Mouse (Mus musculus): ENCODE data around the gene Bpnt1.
"Not testable (repeated sequence)": the region's sequence is repeated elsewhere in the genome, so short reads cannot be mapped to it uniquely, and the experiment has no call there.

The Bpnt1 gene

GRCm38 (mm10) chr1:185331983-185332430 lies at the start of gene Bpnt1:
Gene Bpnt1 (plus strand): TSS chr1:185332149.
- ATAC-seq (ENCODE audit: low TSS enrichment): peak; percentile 87

DNA sequence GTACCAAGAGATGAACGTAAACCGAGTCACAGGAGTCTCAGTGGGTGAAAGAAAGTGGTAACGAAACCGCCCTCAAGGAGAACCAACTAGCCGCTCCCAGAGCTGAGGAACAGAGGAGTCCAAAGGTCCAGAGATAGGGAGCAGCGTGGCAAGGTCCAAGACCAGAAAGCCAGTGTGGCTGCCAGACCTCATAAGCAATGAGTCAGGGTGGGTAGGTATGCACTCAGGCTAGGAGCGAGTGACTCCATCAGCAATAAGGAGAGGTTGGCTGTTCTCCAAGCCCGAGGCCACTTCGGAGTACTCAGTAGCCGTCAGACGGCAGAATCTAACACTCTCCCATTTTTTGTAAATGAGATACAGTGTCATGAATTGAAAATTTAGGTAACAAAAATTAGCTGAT lies 49.1 kb upstream of the Bpnt1 start:
- no peak for ATAC-seq (ENCODE audit: low TSS enrichment)

DNA sequence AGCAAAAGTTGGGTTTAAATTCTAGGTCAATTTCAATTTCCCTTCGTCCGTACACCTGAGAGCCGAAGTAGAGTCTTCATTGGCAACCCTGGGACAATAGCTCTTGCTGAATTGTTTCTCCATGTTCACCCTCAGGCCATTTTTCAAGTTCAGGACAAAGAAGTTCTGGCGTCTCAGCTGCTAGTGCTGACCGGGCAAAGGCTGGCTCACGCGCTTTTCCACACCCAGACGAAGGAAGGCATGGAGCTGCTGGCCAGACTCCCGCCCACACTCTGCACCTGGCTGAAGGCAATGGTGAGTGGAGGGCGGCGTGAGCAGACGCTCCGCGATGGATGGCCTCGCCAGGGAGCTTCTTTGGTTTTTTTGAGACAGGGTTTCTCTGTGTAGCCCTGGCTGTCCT lies 48.7 kb upstream of the Bpnt1 start:
- no peak for ATAC-seq (ENCODE audit: low TSS enrichment)

DNA sequence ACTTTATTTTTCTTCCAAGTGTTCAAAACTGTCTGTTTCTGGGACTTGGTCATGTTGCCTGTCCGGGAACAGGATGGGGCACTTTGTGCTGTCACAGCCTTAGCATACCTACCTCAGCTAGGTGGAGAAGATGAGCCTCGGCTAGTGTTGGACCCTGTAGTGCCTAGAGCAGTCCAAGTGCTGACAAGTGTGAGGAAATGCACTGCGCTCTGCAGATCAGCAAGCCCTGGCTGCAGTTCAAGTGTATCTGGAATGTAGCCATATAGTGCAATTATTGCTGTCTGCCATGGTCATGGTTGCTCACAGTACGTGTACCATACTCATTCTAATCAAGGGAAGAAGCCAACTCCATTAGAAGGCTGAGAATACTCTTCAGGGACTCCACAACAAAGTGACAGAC lies 47.2 kb upstream of the Bpnt1 start:
- 0 out of 2 replicates have a peak, but pooled peaks have one; percentile 7 for ATAC-seq (ENCODE audit: low TSS enrichment)

GRCm38 (mm10) chr1:185285171-185285570 lies 46.8 kb upstream of the Bpnt1 start:
- ATAC-seq (ENCODE audit: low TSS enrichment): no peak

DNA sequence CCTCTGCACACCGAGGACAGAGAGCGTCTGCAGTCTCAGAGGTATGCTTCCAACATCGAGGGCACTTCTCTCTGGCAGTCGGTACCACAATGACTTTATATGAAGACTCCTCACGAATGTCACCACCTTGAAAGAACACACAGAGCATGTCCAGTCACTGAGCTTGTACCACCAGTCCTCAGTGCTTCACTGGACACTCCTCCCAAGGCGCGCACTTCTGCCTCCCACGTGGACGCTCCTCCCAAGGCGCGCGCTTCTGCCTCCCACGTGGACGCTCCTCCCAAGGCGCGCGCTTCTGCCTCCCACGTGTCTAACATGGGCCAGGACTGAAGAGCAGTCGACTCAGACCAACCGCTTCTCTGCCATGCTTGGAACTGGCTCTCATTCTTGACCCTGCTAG lies 44.9 kb upstream of the Bpnt1 start:
- ATAC-seq (ENCODE audit: low TSS enrichment): peak; percentile 58

GRCm38 (mm10) chr1:185289231-185289630 lies 42.7 kb upstream of the Bpnt1 start:
- peak; percentile 28; the same call in 1 of the 2 replicates for ATAC-seq (ENCODE audit: low TSS enrichment)

GRCm38 (mm10) chr1:185291336-185291735 lies 40.6 kb upstream of the Bpnt1 start:
- no peak for ATAC-seq (ENCODE audit: low TSS enrichment)

DNA sequence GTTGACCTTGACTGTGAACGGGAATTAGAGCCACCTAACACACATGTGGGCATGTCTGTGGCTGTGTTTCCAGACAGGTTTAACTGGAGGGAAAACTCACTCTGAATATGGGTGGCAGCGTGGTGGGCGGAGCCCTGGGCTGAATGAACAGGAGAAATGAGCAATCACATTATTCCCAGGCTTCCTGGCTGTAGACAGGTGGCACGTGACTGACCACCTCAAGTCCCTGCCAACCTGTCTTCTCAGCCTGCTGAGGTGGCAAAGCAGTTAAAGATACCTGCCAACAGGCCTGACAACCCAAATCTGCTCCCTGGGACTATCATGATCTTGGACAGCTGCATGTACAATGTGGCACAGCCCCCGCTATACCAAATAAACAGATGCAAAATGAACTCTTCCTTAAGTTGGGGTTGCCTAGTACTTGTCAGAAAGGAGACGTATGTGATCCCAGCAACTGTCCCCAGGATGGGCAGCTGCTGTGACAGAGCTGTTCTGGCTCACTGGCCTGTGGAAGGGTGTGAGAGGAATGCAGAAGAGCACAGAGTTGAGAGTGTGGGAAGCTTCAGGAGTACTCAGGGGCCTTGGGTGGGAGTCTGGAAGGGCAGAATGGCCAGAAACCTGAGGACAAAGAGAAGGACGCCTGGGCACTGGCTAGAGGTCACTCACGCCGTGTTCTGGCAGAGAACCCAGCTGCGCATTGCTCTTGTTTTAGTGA lies 39.1 kb upstream of the Bpnt1 start:
- ATAC-seq (ENCODE audit: low TSS enrichment): no peak

DNA sequence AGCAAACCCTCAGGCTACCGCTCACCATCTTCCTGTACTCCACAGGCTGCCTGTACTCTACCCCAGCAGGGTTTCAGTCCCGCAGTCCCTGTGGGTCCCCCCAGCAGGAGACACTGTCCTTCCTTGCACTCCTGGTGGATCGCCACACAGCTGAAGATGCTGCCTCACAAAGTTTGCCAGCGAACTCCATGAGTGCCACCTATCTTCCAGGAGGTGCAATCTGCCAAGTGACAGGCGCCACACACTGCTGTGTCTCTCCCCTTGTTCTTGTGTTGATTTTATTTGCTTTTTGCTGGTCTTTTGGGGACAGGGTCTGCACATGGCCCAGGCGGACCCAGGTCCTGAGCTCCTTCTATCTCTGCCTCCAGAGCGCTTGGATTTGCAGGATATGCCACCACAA lies 35.1 kb upstream of the Bpnt1 start:
- no peak for ATAC-seq (ENCODE audit: low TSS enrichment)

DNA sequence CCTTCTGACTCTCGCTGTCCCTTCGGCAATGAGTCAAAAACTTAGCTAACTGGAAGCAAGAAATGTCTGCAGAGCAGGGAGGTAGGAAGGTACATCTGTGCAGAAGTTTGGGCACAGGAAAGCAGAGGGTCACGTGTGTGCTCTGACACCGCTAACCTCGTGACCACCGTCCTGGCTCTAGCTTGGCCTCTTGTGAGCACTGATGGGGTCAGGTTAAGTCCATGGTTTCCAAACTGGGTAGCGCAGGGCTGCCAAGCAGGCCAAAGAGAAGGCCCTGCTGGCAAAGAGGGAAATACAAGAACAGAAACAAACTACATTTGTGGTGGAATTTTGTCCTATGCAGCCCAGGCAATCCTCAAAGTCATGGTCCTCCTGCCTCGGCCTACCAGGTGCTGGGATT lies 33.5 kb upstream of the Bpnt1 start:
- no peak for ATAC-seq (ENCODE audit: low TSS enrichment)

DNA sequence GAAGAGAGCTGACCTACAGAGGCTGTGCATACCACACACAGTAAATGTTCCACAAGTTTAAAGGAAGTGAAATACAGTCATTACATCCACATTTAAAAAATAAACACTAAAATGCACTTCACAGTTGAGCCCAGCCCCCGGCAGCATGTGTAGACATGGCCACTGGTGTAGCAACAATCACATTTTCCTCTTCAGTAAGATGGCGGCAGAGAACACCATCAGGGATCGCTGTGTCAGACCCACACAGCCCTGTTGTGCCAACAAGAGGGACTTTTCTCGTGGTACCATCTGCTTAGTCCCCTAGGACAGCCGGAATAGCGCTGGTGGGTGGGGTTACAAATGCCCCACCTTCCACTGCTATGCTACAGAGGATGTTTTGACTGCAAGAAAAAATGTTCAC lies 29.1 kb upstream of the Bpnt1 start:
- ATAC-seq (ENCODE audit: low TSS enrichment): no peak

DNA sequence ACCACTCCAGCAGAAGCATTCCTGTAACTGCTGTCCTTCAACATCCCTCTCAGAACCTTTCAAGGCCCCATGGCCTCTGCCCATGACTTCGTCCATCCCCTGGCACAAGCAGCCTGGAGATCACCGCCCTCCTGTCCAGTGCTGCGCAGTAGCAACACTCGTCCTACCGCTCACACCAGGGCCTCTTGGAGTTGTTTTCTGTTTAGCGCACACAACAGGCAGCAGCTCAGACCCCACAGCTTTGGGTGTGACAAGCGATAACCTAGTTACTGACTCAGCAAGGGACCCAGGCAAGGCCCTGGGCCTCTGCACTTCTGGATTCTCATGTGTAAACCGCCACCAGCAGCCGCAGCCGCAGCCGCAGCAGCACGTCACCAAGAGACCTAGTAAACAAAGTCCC lies 25.1 kb upstream of the Bpnt1 start:
- no peak for ATAC-seq (ENCODE audit: low TSS enrichment)

DNA sequence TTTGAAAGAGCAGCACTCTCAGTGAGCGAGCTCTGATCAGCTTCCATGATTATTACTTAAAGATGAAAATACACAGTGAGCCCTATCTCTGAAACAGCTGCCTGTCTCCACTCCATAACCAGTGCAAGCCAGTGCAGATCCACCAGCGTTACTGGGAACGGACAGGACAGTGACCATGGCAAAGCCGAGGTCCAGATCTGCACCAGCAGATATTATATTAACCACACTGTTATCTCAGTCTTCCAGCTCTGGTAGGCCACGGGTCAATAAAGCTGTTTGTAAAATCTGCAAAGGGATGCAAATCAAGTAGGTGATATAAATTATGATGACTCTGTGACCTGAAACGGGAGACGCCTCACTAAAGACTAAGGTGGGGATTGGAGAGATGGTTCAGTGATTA lies 24.3 kb upstream of the Bpnt1 start:
- ATAC-seq (ENCODE audit: low TSS enrichment): no peak

- ATAC-seq (ENCODE audit: low TSS enrichment): no peak
These were observed 23.6 kb upstream of the Bpnt1 start for GRCm38 (mm10) chr1:185308334-185308733.

GRCm38 (mm10) chr1:185308908-185309307 lies 23.0 kb upstream of the Bpnt1 start:
- ATAC-seq (ENCODE audit: low TSS enrichment): no peak

- ATAC-seq (ENCODE audit: low TSS enrichment): no peak
These were observed 20.0 kb upstream of the Bpnt1 start for GRCm38 (mm10) chr1:185311949-185312348.

GRCm38 (mm10) chr1:185314546-185314945 lies 17.4 kb upstream of the Bpnt1 start:
- no peak for ATAC-seq (ENCODE audit: low TSS enrichment)

DNA sequence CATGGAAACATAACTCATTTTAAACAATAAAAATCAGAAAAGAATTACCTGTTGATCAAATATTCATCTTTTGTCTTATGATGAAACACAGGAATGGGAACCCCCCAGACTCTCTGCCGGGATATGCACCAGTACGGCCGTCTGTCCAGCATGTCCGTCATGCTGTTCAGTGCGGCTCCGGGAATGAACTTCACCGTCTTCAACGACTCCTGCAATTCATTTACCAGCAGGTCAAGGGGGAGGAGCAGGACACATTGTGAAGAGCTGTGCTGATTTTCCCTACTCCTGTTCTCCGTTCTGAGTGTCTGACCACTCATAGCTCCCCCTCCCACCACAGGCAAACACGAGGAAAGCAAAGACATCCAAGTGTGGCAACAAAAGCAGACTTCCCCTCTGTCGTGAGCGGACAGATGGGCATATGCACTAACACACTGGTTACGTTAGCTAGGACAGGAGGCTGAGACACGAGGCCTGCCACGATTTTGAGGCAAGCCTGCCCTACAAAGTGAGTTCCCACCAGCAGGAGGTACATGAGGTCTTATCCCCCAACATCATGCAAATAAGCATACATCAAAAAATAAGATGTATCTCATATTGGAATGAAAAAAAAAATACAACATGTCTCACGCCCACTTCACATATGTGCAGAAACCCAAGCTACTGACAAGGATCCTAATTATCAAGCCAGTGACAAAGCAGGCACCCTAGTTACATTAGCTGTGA lies 15.9 kb upstream of the Bpnt1 start:
- peak; percentile 85 for ATAC-seq (ENCODE audit: low TSS enrichment)

DNA sequence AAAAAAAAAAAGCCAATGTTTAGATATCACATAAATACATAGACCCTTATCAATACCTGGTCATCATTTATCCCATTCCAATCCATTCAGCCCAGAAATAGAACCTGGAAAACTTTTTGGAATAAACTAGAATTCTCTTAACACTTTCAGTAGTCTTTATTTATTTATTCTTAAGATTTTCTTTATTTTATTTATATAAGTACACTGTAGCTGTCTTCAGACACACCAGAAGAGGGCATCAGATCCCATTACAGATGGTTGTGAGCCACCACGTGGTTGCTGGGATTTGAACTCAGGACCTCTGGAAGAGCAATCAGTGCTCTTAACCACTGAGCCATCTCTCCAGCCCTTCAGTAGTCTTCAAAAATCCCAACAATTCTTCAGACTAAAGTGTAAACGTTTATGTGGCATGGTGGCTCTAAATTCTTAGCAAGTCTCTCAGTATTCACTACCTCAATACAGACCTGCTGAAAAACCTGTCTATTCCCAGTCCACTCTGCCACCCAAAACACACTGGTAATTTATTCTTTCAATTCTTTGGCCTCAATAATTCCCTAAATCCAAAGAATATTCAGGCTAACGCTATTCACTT lies 4.1 kb upstream of the Bpnt1 start:
- not testable (repeated sequence) for ATAC-seq (ENCODE audit: low TSS enrichment)

GRCm38 (mm10) chr1:185328721-185329610 lies 3.0 kb upstream of the Bpnt1 start, which contains the start of gene Iars2:
Gene Iars2 (minus strand): TSS chr1:185329396.
- ATAC-seq (ENCODE audit: low TSS enrichment): peak; percentile 84

GRCm38 (mm10) chr1:185329851-185330250 lies 2.1 kb upstream of the Bpnt1 start:
- no peak for ATAC-seq (ENCODE audit: low TSS enrichment)
